Mouse (Mus musculus): ENCODE measurements around the gene Cps1. TPM values are rescaled to one million over a fixed set of nuclear protein-coding genes. Genes with fewer than 3 reads are reported as not detected.

Gene Cps1
- polyA plus RNA-seq, 1 experiment from 2014 or later, result 0.20 TPM

DNA sequence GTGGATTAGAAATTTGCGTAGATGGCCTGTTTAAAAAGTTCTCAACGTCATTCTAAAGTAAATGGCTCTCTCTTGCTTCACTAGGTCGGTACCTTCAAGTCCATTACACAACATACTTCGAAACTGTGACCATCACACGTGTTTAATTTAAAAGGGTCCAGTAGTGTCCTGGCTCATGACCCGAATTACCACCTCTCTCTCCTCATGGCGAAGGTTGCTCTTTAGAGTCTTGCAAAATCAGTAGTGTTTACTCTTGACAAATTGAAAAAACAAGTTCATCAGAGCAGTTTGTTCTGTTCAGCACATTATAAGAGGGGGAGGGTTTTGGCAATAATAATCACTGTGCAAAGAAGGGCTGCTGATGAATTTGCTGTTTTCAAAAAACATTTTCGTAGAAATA is 6.3 kb upstream of the Cps1 start:
- no peaks in the 10 kb centered on the region for H3K36me3 ChIP-seq (ENCODE audit: control insufficient read depth, insufficient read depth)
- no peaks in the 10 kb centered on the region for H3K4me1 ChIP-seq (replicated peaks; ENCODE audit: control insufficient read depth, insufficient read depth, low read length)
- H3K4me2 ChIP-seq (ENCODE audit: low read length), result no peak overlapping the region
- no peak overlapping the region for H3K9ac ChIP-seq (replicated peaks; ENCODE audit: low read depth, low read length)
- no peaks in the 10 kb centered on the region for H3K9me3 ChIP-seq (ENCODE audit: control insufficient read depth, low read length)
- no peak overlapping the region for H3K4me3 ChIP-seq (replicated peaks; ENCODE audit: low read length)
- WGBS, result 87% methylated on average over 8 of the region's 8 CpGs
- no peaks in the 10 kb centered on the region for H3K27me3 ChIP-seq (replicated peaks; ENCODE audit: control insufficient read depth, insufficient read depth, low read length)
- no peak overlapping the region for H3K27ac ChIP-seq (ENCODE audit: low read length)
- no peak for ATAC-seq

- no peak overlapping the region for H3K4me3 ChIP-seq (replicated peaks; ENCODE audit: low read length)
- no peak overlapping the region for H3K9ac ChIP-seq (replicated peaks; ENCODE audit: low read depth, low read length)
- no peaks in the 10 kb centered on the region for H3K9me3 ChIP-seq (ENCODE audit: control insufficient read depth, low read length)
- ATAC-seq, result no peak
- WGBS, result 86% methylated on average over 6 of the region's 6 CpGs
- H3K27me3 ChIP-seq (replicated peaks; ENCODE audit: control insufficient read depth, insufficient read depth, low read length), result no peaks in the 10 kb centered on the region
- H3K36me3 ChIP-seq (ENCODE audit: control insufficient read depth, insufficient read depth), result no peaks in the 10 kb centered on the region
- no peaks in the 10 kb centered on the region for H3K4me1 ChIP-seq (replicated peaks; ENCODE audit: control insufficient read depth, insufficient read depth, low read length)
- H3K27ac ChIP-seq (ENCODE audit: low read length), result no peak overlapping the region
- H3K4me2 ChIP-seq (ENCODE audit: low read length), result no peak overlapping the region
Measured at GRCm38 (mm10) chr1:67117778-67118177, 5.0 kb upstream of the Cps1 start.

DNA sequence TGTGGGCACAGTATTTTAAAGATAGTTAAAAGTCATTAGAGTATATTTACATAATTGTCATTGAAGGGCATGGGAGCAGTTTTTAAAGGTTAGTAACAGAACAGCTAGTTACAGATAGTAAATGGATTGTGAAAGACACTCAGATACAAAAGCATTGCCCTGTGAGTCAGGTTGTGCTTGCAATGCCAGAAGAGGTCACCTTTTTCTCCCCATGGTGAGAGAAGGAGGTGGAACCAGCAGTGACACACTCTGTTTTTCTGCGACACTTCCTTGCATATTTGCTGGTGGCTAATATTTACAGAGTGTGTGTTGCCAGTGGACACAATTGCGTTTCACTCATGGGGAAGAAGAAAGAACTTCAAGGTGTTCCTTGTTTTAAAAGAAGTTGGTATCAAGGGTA is 2.6 kb downstream of the Cps1 start:
- WGBS, result 87% methylated on average over 2 of the region's 2 CpGs
- H3K4me2 ChIP-seq (ENCODE audit: low read length), result no peak overlapping the region
- no peak overlapping the region for H3K27ac ChIP-seq (ENCODE audit: low read length)
- H3K4me1 ChIP-seq (replicated peaks; ENCODE audit: control insufficient read depth, insufficient read depth, low read length), result no peaks in the 10 kb centered on the region
- ATAC-seq, result no peak
- no peak overlapping the region for H3K4me3 ChIP-seq (replicated peaks; ENCODE audit: low read length)
- no peaks in the 10 kb centered on the region for H3K36me3 ChIP-seq (ENCODE audit: control insufficient read depth, insufficient read depth)
- H3K9me3 ChIP-seq (ENCODE audit: control insufficient read depth, low read length), result no peaks in the 10 kb centered on the region
- no peaks in the 10 kb centered on the region for H3K27me3 ChIP-seq (replicated peaks; ENCODE audit: control insufficient read depth, insufficient read depth, low read length)
- no peak overlapping the region for H3K9ac ChIP-seq (replicated peaks; ENCODE audit: low read depth, low read length)

- Histone ChIP-seq H3K9me3 (ENCODE audit: control insufficient read depth, low read length) (no peaks in the 10 kb centered on the region), H3K4me1 (replicated peaks; ENCODE audit: control insufficient read depth, insufficient read depth, low read length) (no peaks in the 10 kb centered on the region), H3K27ac (ENCODE audit: low read length) (no peak overlapping the region), H3K4me3 (replicated peaks; ENCODE audit: low read length) (no peak overlapping the region), H3K4me2 (ENCODE audit: low read length) (no peak overlapping the region), H3K9ac (replicated peaks; ENCODE audit: low read depth, low read length) (no peak overlapping the region), H3K36me3 (ENCODE audit: control insufficient read depth, insufficient read depth) (no peaks in the 10 kb centered on the region), H3K27me3 (replicated peaks; ENCODE audit: control insufficient read depth, insufficient read depth, low read length) (no peaks in the 10 kb centered on the region)
- WGBS, result 8% methylated on average over 8 of the region's 8 CpGs
- peak; percentile 23; the same call in 1 of the 2 replicates for ATAC-seq
Measured at GRCm38 (mm10) chr1:67143939-67144338, 21.1 kb downstream of the Cps1 start.

DNA sequence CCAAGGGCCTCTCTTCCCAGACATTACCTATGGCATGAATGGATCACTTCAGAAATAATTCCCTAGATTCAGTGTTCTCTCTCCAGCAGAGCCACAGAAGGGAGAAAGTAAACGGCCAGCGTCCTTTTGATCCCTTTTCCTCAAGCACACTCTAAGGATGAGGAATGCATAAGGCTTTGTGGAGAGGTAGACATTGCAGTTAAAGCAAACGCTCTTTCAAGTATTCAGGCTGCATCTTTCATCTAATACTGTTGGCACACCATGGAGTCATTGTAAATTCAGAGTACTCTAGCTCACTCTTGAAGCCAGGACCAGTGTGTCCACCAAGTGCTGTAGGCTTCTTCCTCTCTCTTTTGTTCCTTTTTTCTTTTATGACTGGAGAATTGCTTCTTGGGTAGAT is 28.4 kb downstream of the Cps1 start:
- no peaks in the 10 kb centered on the region for H3K36me3 ChIP-seq (ENCODE audit: control insufficient read depth, insufficient read depth)
- 73% methylated on average over 3 of the region's 3 CpGs for WGBS
- H3K9me3 ChIP-seq (ENCODE audit: control insufficient read depth, low read length), result no peaks in the 10 kb centered on the region
- no peaks in the 10 kb centered on the region for H3K4me1 ChIP-seq (replicated peaks; ENCODE audit: control insufficient read depth, insufficient read depth, low read length)
- no peak overlapping the region for H3K4me3 ChIP-seq (replicated peaks; ENCODE audit: low read length)
- no peak overlapping the region for H3K27ac ChIP-seq (ENCODE audit: low read length)
- H3K9ac ChIP-seq (replicated peaks; ENCODE audit: low read depth, low read length), result no peak overlapping the region
- no peak for ATAC-seq
- H3K27me3 ChIP-seq (replicated peaks; ENCODE audit: control insufficient read depth, insufficient read depth, low read length), result no peaks in the 10 kb centered on the region
- no peak overlapping the region for H3K4me2 ChIP-seq (ENCODE audit: low read length)

- ATAC-seq, result no peak
- WGBS, result 55% methylated on average over 4 of the region's 4 CpGs
Measured at GRCm38 (mm10) chr1:67167283-67167682, 44.5 kb downstream of the Cps1 start.

DNA sequence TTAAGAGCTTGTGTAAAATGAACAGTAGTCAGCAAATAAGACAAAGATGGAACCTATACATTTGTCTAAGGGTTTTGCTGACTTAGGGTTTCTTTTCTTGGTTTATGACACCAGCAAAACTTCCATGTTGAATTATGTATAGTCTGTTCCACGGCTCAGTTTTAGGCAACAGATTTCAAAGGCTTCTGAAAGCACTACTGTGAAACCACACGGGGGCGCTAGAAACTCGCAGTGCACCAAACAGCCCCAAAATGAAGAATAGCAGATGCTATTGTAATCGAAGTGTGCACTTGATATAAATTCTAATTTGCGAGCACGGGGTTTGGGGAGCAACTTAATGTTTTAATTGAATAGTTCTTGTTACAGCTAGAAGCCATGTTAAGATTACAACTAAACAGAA is 58.3 kb downstream of the Cps1 start:
- Histone ChIP-seq H3K27ac (ENCODE audit: low read length) (no peak overlapping the region), H3K9ac (replicated peaks; ENCODE audit: low read depth, low read length) (no peak overlapping the region), H3K4me2 (ENCODE audit: low read length) (no peak overlapping the region), H3K36me3 (ENCODE audit: control insufficient read depth, insufficient read depth) (no peaks in the 10 kb centered on the region), H3K27me3 (replicated peaks; ENCODE audit: control insufficient read depth, insufficient read depth, low read length) (no peaks in the 10 kb centered on the region), H3K9me3 (ENCODE audit: control insufficient read depth, low read length) (no peaks in the 10 kb centered on the region), H3K4me3 (replicated peaks; ENCODE audit: low read length) (no peak overlapping the region), H3K4me1 (replicated peaks; ENCODE audit: control insufficient read depth, insufficient read depth, low read length) (peaks cover 7% of the 10 kb centered on the region)
- WGBS, result 7% methylated on average over 7 of the region's 7 CpGs
- peak; percentile 72 for ATAC-seq

More at GRCm38 (mm10) chr1:67167283-67167682, 44.5 kb downstream of the Cps1 start:
- Histone ChIP-seq H3K4me1 (replicated peaks; ENCODE audit: control insufficient read depth, insufficient read depth, low read length) (no peaks in the 10 kb centered on the region), H3K27ac (ENCODE audit: low read length) (no peak overlapping the region), H3K9me3 (ENCODE audit: control insufficient read depth, low read length) (no peaks in the 10 kb centered on the region), H3K4me3 (replicated peaks; ENCODE audit: low read length) (no peak overlapping the region), H3K27me3 (replicated peaks; ENCODE audit: control insufficient read depth, insufficient read depth, low read length) (no peaks in the 10 kb centered on the region), H3K36me3 (ENCODE audit: control insufficient read depth, insufficient read depth) (no peaks in the 10 kb centered on the region), H3K4me2 (ENCODE audit: low read length) (no peak overlapping the region), H3K9ac (replicated peaks; ENCODE audit: low read depth, low read length) (no peak overlapping the region)

DNA sequence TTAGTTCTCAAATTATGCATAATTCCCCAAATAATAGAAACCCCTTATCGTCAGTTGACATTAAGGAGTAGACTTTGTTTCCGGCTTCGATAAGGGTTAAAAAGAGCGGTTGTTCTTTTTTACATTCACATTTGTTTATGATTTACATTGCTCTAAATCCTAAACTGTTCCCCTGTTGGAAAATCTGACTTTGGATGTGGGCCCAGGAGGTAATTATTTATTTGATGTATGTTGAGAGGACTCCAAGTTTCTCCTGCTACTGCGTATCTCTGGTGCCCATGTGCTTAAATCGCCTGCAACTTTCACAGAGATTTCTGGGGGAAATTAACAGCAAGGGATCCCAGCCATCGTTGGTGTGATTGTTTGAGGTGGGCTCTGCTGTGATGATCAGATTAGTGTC is 59.4 kb downstream of the Cps1 start:
- ATAC-seq, result no peak
- H3K4me1 ChIP-seq (replicated peaks; ENCODE audit: control insufficient read depth, insufficient read depth, low read length), result peaks cover 7% of the 10 kb centered on the region
- no peaks in the 10 kb centered on the region for H3K36me3 ChIP-seq (ENCODE audit: control insufficient read depth, insufficient read depth)
- WGBS, result 64% methylated on average over 7 of the region's 7 CpGs
- no peak overlapping the region for H3K4me3 ChIP-seq (replicated peaks; ENCODE audit: low read length)
- no peak overlapping the region for H3K9ac ChIP-seq (replicated peaks; ENCODE audit: low read depth, low read length)
- H3K27ac ChIP-seq (ENCODE audit: low read length), result no peak overlapping the region
- H3K27me3 ChIP-seq (replicated peaks; ENCODE audit: control insufficient read depth, insufficient read depth, low read length), result no peaks in the 10 kb centered on the region
- no peaks in the 10 kb centered on the region for H3K9me3 ChIP-seq (ENCODE audit: control insufficient read depth, low read length)
- no peak overlapping the region for H3K4me2 ChIP-seq (ENCODE audit: low read length)

DNA sequence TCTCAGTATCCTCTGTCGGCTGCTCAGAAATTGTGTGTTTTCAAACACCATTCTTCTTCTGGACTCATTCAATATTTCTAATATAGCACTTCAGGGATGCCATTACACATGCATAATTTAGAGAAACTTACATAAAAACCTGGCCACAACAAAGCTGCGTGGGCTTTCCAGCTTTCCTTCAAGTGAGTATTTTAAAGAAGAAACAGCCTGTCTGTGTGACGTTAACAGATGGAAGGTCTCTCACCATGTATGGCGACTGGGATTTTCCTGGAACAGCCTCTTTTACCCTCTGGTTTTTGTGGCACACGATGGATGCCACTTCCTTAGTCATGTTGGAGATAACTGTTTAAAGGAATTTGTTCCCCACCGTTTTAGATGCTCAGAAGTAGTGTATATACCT is 60.7 kb downstream of the Cps1 start:
- H3K9me3 ChIP-seq (ENCODE audit: control insufficient read depth, low read length), result no peaks in the 10 kb centered on the region
- no peaks in the 10 kb centered on the region for H3K27me3 ChIP-seq (replicated peaks; ENCODE audit: control insufficient read depth, insufficient read depth, low read length)
- H3K4me3 ChIP-seq (replicated peaks; ENCODE audit: low read length), result no peak overlapping the region
- WGBS, result 51% methylated on average over 6 of the region's 6 CpGs
- peak; percentile 82 for ATAC-seq
- H3K4me2 ChIP-seq (ENCODE audit: low read length), result no peak overlapping the region
- H3K36me3 ChIP-seq (ENCODE audit: control insufficient read depth, insufficient read depth), result no peaks in the 10 kb centered on the region
- no peak overlapping the region for H3K27ac ChIP-seq (ENCODE audit: low read length)
- H3K9ac ChIP-seq (replicated peaks; ENCODE audit: low read depth, low read length), result no peak overlapping the region
- peaks cover 7% of the 10 kb centered on the region for H3K4me1 ChIP-seq (replicated peaks; ENCODE audit: control insufficient read depth, insufficient read depth, low read length)

DNA sequence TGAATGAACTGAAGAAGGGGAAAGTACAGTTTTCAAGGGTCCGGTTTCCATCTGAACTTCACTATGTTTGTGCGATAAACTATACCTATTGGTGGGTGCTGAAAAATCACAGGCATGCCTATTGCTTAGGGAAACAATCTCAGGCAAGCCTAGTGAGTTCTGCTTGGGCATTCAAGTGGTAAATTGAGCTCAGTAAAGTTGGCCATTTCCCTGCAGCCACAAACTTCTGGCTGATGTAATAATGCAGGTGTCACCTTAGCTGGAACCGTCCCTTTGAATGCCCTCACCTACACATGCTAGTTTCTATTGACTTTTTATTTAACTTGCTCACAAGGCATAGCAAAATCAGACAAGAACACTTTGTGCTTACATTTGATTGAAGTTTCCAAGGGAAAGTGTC is 61.3 kb downstream of the Cps1 start:
- WGBS, result 80% methylated on average over 3 of the region's 3 CpGs
- no peak overlapping the region for H3K4me2 ChIP-seq (ENCODE audit: low read length)
- H3K4me1 ChIP-seq (replicated peaks; ENCODE audit: control insufficient read depth, insufficient read depth, low read length), result peaks cover 7% of the 10 kb centered on the region
- ATAC-seq, result no peak
- no peak overlapping the region for H3K4me3 ChIP-seq (replicated peaks; ENCODE audit: low read length)
- H3K27ac ChIP-seq (ENCODE audit: low read length), result no peak overlapping the region
- H3K9ac ChIP-seq (replicated peaks; ENCODE audit: low read depth, low read length), result no peak overlapping the region
- H3K9me3 ChIP-seq (ENCODE audit: control insufficient read depth, low read length), result no peaks in the 10 kb centered on the region
- no peaks in the 10 kb centered on the region for H3K36me3 ChIP-seq (ENCODE audit: control insufficient read depth, insufficient read depth)
- H3K27me3 ChIP-seq (replicated peaks; ENCODE audit: control insufficient read depth, insufficient read depth, low read length), result no peaks in the 10 kb centered on the region
